Mouse (Mus musculus) urinary bladder, adult 2 months (tissue): Measurements from ENCODE around the gene Rbp7. TPM values are rescaled to one million over a fixed set of nuclear protein-coding genes. Genes with fewer than 3 reads are reported as not detected.
"Not testable (repeated sequence)": the region's sequence is repeated elsewhere in the genome, so short reads cannot be mapped to it uniquely, and the experiment has no call there.

ENCODE experiments used
- DNase-seq: peaks from one replicate; pipeline ENCODE4 v3.0.0; 2022; ENCODE audit warnings: low spot score
- polyA plus RNA-seq: library from polyadenylated mRNA; depleted of rRNA; stranded (reverse); fragments of >200 nt; gene quantifications from 2 replicates; pipeline ENCODE4 v1.2.3, GENCODE M21; 2012

Rbp7 gene
- polyA plus RNA-seq, 1 experiment: 1.9 TPM

- not testable (repeated sequence) for DNase-seq
These were observed 2.4 kb upstream of the Rbp7 start for GRCm38 (mm10) chr4:149457163-149457562.

GRCm38 (mm10) chr4:149454263-149454662, 515 bp downstream of the Rbp7 start:
- DNase-seq: no peak

- no peak for DNase-seq
These were observed 1.1 kb downstream of the Rbp7 start for GRCm38 (mm10) chr4:149453656-149454055.

- DNase-seq: no peak
These were observed 4.1 kb downstream of the Rbp7 start for GRCm38 (mm10) chr4:149450636-149451035.

GRCm38 (mm10) chr4:149446309-149446708, 8.5 kb downstream of the Rbp7 start:
- DNase-seq: no peak

- no peak for DNase-seq
These were observed 8.9 kb downstream of the Rbp7 start for GRCm38 (mm10) chr4:149445868-149446267.

- peak; percentile 72 for DNase-seq
These were observed 9.6 kb downstream of the Rbp7 start for GRCm38 (mm10) chr4:149444964-149445701.

- no peak for DNase-seq
These were observed 10.3 kb downstream of the Rbp7 start for GRCm38 (mm10) chr4:149444465-149444864.

- no peak for DNase-seq
These were observed 12.3 kb downstream of the Rbp7 start for GRCm38 (mm10) chr4:149442436-149442835.

- no peak for DNase-seq
These were observed 14.2 kb downstream of the Rbp7 start for GRCm38 (mm10) chr4:149440576-149440975.

GRCm38 (mm10) chr4:149431887-149432286, 22.9 kb downstream of the Rbp7 start:
- DNase-seq: not testable (repeated sequence)

GRCm38 (mm10) chr4:149429592-149429991, 25.2 kb downstream of the Rbp7 start:
- no peak for DNase-seq

- peak; percentile 83 for DNase-seq
These were observed 28.2 kb downstream of the Rbp7 start, which contains the start of gene Ube4b for GRCm38 (mm10) chr4:149426325-149427199. Gene Ube4b (minus strand): TSS chr4:149426749.

GRCm38 (mm10) chr4:149425801-149426292, 28.9 kb downstream of the Rbp7 start:
- no peak for DNase-seq

GRCm38 (mm10) chr4:149424755-149425154, 30.0 kb downstream of the Rbp7 start:
- no peak for DNase-seq

- no peak for DNase-seq
These were observed 36.9 kb downstream of the Rbp7 start for GRCm38 (mm10) chr4:149417854-149418365.

GRCm38 (mm10) chr4:149416986-149417385, 37.8 kb downstream of the Rbp7 start:
- DNase-seq: no peak

- no peak for DNase-seq
These were observed 38.4 kb downstream of the Rbp7 start for GRCm38 (mm10) chr4:149416417-149416816.

GRCm38 (mm10) chr4:149415651-149416169, 39.1 kb downstream of the Rbp7 start:
- no peak for DNase-seq

GRCm38 (mm10) chr4:149414259-149414658, 40.5 kb downstream of the Rbp7 start:
- no peak for DNase-seq

- DNase-seq: no peak
These were observed 45.0 kb downstream of the Rbp7 start for GRCm38 (mm10) chr4:149409759-149410158.

- DNase-seq: no peak
These were observed 46.4 kb downstream of the Rbp7 start for GRCm38 (mm10) chr4:149408331-149408730.
